Mouse (Mus musculus) cerebellum, adult 2 months (tissue): ENCODE data around the gene Coq10b. TPM values are rescaled to one million over a fixed set of nuclear protein-coding genes. Genes with fewer than 3 reads are reported as not detected.

Experiments
- DNase-seq, 2 experiments: peaks; one replicate each; pipeline ENCODE4 v3.0.0; 2021
- H3K27ac ChIP-seq: fragments of 200-500 bp; 2 replicates; pipeline ENCODE4 v1.5.1; 2012; ENCODE audit warnings: low read length, control low read depth, inconsistent platforms; ENCODE audit not compliant: insufficient read depth
- H3K27me3 ChIP-seq: fragments of 200-500 bp; 2 replicates; pipeline ENCODE4 v1.6.1; 2012; ENCODE audit warnings: inconsistent platforms, mild to moderate bottlenecking, low read length, moderate library complexity; ENCODE audit not compliant: control insufficient read depth, insufficient read depth
- H3K4me1 ChIP-seq: fragments of 200-500 bp; 2 replicates; pipeline ENCODE4 v1.6.1; 2011; ENCODE audit warnings: low read length; ENCODE audit not compliant: control insufficient read depth, insufficient read depth
- H3K4me3 ChIP-seq: fragments of 200-500 bp; replicated peaks from 2 replicates; pipeline ENCODE3; 2011; ENCODE audit warnings: mild to moderate bottlenecking, low read depth, low read length, control low read depth; ENCODE audit not compliant: insufficient read depth
- CTCF ChIP-seq: fragments of 200-500 bp; IDR thresholded peaks from 2 replicates; pipeline ENCODE4 v1.5.1; 2011; ENCODE audit warnings: low read depth, mild to moderate bottlenecking, control low read depth, low read length, moderate library complexity, borderline replicate concordance; ENCODE audit not compliant: insufficient read depth
- POLR2A ChIP-seq: fragments of 200-500 bp; IDR thresholded peaks from 2 replicates; pipeline ENCODE4 v1.6.1; 2011; ENCODE audit warnings: low read length, control low read depth, borderline replicate concordance; ENCODE audit not compliant: insufficient read depth
- WGBS: fragments of 180-500 bp; shearing (Covaris S2); methylation state at CpG from one replicate; pipeline ENCODE4 v1.1.7; 2018; 5-methylcytosine and 5-hydroxymethylcytosine counted together
- polyA plus RNA-seq: library from polyadenylated mRNA; depleted of rRNA; stranded (reverse); fragments of >200 nt; gene quantifications from 2 replicates; pipeline ENCODE4 v1.2.3, GENCODE M21; 2012

Gene Coq10b
- polyA plus RNA-seq, 1 experiment, result 30.8 TPM

DNA sequence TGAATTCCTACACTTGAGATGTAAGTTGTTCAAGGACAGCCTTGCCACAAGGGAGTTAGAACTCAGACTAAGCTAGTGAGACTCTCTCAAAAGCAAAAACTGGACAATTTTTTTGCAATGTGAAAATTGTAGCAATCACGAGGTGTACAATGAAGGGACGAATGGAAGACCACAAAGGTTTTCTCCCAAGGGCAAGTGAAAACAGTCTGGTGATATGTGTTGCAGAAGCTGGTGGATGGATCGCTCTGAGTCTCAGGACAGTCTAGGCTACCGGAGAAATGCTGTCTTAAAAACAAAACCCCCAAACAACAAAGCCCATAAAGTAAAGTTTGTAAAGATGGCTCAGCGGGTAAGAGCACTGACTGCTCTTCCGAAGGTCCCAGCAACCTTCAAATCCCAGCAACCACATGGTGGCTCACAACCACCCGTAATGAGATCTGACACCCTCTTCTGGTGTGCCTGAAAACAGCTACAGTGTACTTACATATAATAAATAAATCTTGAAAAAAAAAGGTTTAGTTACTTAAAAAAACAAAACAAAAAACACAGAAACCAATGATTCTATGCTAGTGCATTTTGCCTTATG, 33.3 kb downstream of the Coq10b start:
- 55% methylated on average over 7 of the region's 7 CpGs for WGBS
- TF ChIP-seq CTCF (no peak), POLR2A (no peak)
- H3K27me3 ChIP-seq, result no peaks in the 10 kb centered on the region
- no peak overlapping the region for H3K27ac ChIP-seq
- DNase-seq, result no peak
- H3K4me1 ChIP-seq, result peaks cover 5% of the 10 kb centered on the region
- H3K4me3 ChIP-seq, result no peak overlapping the region

DNA sequence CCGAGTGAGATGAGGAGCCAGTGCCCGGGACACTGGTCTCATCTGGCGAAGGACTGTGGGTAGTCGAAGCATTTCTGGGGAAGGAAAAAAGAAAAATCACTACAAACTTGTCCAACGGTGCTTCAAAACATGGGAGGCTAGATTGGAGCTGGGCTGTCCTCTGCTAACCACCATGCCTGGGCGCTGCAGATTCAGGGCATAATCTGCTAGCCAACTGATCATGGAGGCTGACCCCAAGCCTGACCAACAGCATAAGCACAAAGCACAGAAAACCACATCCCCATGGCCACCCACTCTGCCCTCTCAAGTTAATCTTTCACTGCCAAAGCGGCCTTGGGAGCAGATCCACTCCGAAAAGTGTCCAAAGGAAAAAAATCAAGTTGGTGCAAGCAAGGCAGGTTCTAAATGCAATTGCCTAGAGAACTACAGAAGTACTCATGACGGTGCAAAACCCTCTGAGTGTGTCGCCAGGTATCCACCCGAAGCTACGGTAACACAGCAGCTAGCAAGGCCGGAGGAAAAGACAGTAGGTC, 34.4 kb downstream of the Coq10b start:
- Histone ChIP-seq H3K4me3 (peak overlapping the region; percentile 62), H3K4me1 (peaks cover 5% of the 10 kb centered on the region), H3K27me3 (no peaks in the 10 kb centered on the region), H3K27ac (peak overlapping the region; percentile 96)
- no peak for TF ChIP-seq CTCF
- TF ChIP-seq POLR2A, result no peak
- no peak for DNase-seq
- WGBS, result under 1% methylated on average over 13 of the region's 13 CpGs

DNA sequence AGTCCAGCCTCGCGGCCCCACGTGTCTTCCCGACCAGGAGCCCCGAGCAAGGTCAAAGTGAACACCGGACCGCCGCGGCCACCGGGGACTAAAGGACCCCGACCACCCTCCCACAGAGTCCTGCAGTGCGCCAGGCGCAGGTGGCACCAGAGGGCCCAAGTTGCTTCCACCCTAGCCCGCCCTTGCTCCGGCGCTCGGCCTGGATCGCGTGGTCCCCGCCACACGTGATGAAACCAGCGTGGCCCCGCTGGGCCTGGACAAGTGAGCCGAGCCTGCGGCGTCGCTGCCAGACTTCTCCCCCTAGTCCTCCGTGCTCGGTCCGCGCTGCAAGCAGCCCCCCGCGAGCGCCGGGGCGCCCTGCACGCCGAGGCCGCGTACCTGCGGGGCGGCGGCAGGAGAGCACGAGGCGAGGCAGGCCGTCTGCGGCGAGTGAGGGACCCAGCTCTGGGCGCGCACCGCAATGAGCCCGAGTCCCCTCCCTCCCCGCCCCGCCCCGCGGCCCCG, 34.9 kb downstream of the Coq10b start:
- under 1% methylated on average over 49 of the region's 57 CpGs for WGBS
- Histone ChIP-seq H3K4me3 (peak overlapping the region; percentile 62), H3K4me1 (peaks cover 5% of the 10 kb centered on the region), H3K27me3 (no peaks in the 10 kb centered on the region), H3K27ac (peak overlapping the region; percentile 96)
- no peak for DNase-seq
- TF ChIP-seq POLR2A (no peak; the same call in 1 of the 2 replicates), CTCF (no peak)

DNA sequence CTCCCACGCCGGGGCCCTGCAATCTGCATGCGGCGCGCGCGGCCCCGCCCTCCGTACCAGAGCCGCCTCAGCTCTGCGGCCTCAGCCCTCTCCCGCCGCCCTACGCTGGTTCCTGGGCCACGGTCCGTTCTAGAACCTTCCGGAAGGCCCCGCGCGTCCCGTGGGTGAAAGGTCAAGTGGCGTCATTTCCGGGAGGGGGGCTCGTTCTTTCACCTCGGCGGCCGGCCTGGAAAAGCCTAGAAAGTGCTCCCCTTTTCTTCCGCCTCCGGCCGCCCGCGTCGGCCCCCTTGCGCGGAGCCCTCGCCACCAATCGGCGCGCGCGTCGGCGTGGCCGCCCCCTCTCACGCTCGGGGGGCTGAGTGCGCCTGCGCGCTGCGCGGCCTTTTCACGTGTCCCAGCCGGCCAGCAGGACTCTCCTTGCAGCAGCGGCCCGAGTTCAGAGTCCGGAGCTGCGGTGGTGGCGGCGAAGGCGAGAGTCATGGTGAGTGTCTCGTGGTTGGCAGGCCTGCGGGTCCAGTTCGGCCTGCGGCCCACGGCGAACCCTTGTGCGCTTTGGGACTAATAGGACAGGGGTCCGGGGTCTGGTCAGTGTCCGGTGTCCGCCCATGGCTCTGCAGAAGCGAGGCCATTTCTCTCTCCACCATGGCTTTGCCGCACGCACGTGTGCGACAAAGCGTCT, 35.5 kb downstream of the Coq10b start, which contains the start of the genes Hspe1 and Hspd1:
TSS of gene Hspe1 (plus strand) at position 201 of the 679 bp plus-strand sequence.
TSS of gene Hspd1 (minus strand) at position 312 of the 679 bp plus-strand sequence.
- H3K27me3 ChIP-seq, result no peaks in the 10 kb centered on the region
- peak; percentile 98 to 99 for DNase-seq
- under 1% methylated on average over 75 of the region's 76 CpGs for WGBS
- peak within 1 kb of the TSS; percentile 96 for H3K27ac ChIP-seq
- TF ChIP-seq CTCF (no peak), POLR2A (peak; percentile 76; the same call in 1 of the 2 replicates)
- H3K4me3 ChIP-seq, result peak within 1 kb of the TSS; percentile 62
- peaks cover 5% of the 10 kb centered on the region for H3K4me1 ChIP-seq

DNA sequence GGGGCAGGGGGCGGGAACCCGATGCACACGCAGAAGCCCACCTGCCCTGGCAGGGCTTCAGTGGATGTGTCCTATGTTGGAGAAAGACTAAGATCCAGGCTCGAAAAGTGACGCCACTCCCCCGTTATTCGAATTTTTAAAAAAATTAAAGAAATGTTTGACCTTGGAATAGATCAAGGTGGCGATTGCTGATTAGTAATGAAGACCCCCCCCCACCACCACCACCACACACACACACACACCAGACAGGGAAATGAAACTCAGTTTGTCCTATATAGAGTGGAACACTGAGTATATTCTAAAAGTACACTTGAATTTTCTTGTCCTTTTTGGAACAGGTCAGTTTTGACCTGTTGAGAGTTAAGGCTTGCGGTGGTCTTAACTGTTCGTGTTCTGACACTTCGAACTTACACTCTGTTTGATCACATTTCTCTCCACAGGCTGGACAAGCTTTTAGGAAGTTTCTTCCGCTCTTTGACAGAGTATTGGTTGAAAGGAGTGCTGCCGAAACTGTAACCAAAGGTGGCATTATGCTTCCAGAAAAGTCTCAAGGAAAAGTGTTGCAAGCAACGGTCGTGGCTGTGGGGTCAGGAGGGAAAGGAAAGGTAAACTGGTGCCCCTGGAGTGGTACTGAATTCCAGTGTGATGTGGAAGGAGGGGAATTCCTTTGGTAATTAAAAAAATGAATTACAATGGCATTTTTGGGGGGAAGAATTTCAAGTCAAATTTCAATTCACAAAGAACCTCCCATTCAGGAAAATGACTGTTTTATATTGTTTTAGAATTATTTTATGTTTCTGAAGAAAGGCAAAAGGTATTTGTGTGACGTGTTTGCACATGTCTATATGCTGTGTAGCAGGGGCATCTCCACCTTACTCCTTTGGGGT, 36.3 kb downstream of the Coq10b start:
- no peaks in the 10 kb centered on the region for H3K27me3 ChIP-seq
- 5% methylated on average over 16 of the region's 16 CpGs for WGBS
- no peak for DNase-seq
- no peak for TF ChIP-seq CTCF
- TF ChIP-seq POLR2A, result no peak
- H3K4me1 ChIP-seq, result peaks cover 5% of the 10 kb centered on the region
- peak overlapping the region; percentile 62 for H3K4me3 ChIP-seq
- H3K27ac ChIP-seq, result peak overlapping the region; percentile 6

DNA sequence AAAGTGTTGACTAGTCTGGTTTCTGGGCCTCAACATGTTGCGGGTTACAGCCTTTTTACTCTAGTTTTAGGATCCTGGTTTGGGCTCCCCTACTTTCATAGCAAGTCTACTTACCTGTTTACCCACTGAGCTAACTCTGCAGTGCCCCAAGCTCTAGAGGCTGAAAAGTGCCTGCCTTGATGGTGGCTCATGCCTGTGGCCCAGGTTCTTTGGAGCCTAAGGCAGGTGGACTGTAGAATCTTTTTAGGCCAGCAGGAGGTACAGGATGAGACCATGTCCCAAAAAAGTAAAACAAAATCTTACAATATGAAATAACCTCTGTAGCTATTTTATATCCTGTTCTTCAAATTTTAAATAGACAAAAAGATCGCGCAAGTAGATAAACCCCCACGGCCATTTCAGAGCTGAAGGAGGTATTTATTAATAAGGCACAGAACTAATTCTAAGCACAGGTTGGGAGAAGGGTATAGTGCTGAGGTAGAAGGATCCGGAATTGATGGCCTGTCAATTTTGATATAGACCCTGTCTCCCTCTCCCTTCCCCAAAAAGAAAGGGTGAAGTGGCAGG, 37.0 kb downstream of the Coq10b start:
- DNase-seq, result no peak
- H3K4me3 ChIP-seq, result no peak overlapping the region
- 90% methylated on average over 5 of the region's 5 CpGs for WGBS
- peaks cover 5% of the 10 kb centered on the region for H3K4me1 ChIP-seq
- H3K27me3 ChIP-seq, result no peaks in the 10 kb centered on the region
- H3K27ac ChIP-seq, result no peak overlapping the region
- TF ChIP-seq POLR2A (no peak), CTCF (no peak)

DNA sequence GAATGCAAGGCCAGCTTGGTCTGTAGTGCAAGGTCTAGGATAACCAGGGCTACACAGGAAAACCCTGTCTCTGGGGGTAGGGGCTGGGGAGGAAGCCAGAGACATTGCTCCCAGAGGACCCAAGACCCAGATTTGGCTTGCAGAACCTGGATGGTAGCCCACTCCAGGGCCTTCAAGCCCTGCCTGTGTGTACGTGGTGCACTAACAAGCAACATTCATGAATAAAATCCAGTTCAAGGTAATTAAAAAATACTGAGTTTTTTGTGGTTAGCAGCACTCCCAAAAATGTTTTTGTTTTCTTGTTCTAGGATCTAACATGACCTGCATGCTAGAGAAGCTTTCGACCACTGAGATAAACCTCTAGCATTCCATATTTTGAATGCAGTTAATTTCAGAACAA, 39.5 kb downstream of the Coq10b start:
- TF ChIP-seq CTCF (no peak), POLR2A (no peak)
- no peak for DNase-seq
- H3K27me3 ChIP-seq, result no peaks in the 10 kb centered on the region
- H3K4me1 ChIP-seq, result no peaks in the 10 kb centered on the region
- H3K4me3 ChIP-seq, result no peak overlapping the region
- 57% methylated on average over 2 of the region's 2 CpGs for WGBS
- no peak overlapping the region for H3K27ac ChIP-seq
